Mouse (Mus musculus): ENCODE measurements around the gene Syt7. TPM values are rescaled to one million over a fixed set of nuclear protein-coding genes. Genes with fewer than 3 reads are reported as not detected.

Syt7 gene
- polyA plus RNA-seq (2015; fragmentation: Nextera tagmentation; extraction: Ambion mirVana): 0.96 and 1.6 TPM in 2 replicates

GRCm38 (mm10) chr19:10388615-10389313 lies at the start of gene Syt7:
Gene Syt7 (plus strand): TSS chr19:10389090.
- H3K36me3 ChIP-seq (ENCODE audit: insufficient read depth, low read length): no peaks in the 10 kb centered on the region
- no peak within 1 kb of the TSS for H3K27ac ChIP-seq (ENCODE audit: low read length)
- peaks cover 17% of the 10 kb centered on the region for H3K27me3 ChIP-seq (ENCODE audit: insufficient read depth, low read length)
- H3K4me3 ChIP-seq (ENCODE audit: low read length): peak within 1 kb of the TSS; percentile 58
- no peaks in the 10 kb centered on the region for H3K9me3 ChIP-seq (ENCODE audit: low read length)
- peak within 1 kb of the TSS; percentile 91 for H3K4me2 ChIP-seq (replicated peaks; ENCODE audit: low read depth, low read length)
- under 1% methylated on average over 56 of the region's 78 CpGs for WGBS
- peaks cover 8% of the 10 kb centered on the region for H3K4me1 ChIP-seq (ENCODE audit: insufficient read depth, low read length)
- H3K9ac ChIP-seq (replicated peaks; ENCODE audit: low read length): peak within 1 kb of the TSS; percentile 74
- ATAC-seq (ENCODE audit: low FRiP score, low TSS enrichment): peak; percentile 86

GRCm38 (mm10) chr19:10339271-10339670 lies 49.6 kb upstream of the Syt7 start:
- Histone ChIP-seq H3K4me2 (replicated peaks; ENCODE audit: low read depth, low read length) (no peak overlapping the region), H3K36me3 (ENCODE audit: insufficient read depth, low read length) (no peaks in the 10 kb centered on the region), H3K27ac (ENCODE audit: low read length) (no peak overlapping the region), H3K9ac (replicated peaks; ENCODE audit: low read length) (no peak overlapping the region), H3K9me3 (ENCODE audit: low read length) (no peaks in the 10 kb centered on the region), H3K4me1 (ENCODE audit: insufficient read depth, low read length) (no peaks in the 10 kb centered on the region), H3K4me3 (ENCODE audit: low read length) (no peak overlapping the region), H3K27me3 (ENCODE audit: insufficient read depth, low read length) (peaks cover 13% of the 10 kb centered on the region)
- no peak for ATAC-seq (ENCODE audit: low FRiP score, low TSS enrichment)
- WGBS: 30% methylated on average over 5 of the region's 5 CpGs

GRCm38 (mm10) chr19:10340661-10341060 lies 48.2 kb upstream of the Syt7 start:
- 32% methylated on average over 5 of the region's 5 CpGs for WGBS
- no peaks in the 10 kb centered on the region for H3K36me3 ChIP-seq (ENCODE audit: insufficient read depth, low read length)
- no peaks in the 10 kb centered on the region for H3K4me1 ChIP-seq (ENCODE audit: insufficient read depth, low read length)
- no peak overlapping the region for H3K4me3 ChIP-seq (ENCODE audit: low read length)
- H3K27ac ChIP-seq (ENCODE audit: low read length): no peak overlapping the region
- ATAC-seq (ENCODE audit: low FRiP score, low TSS enrichment): no peak
- H3K27me3 ChIP-seq (ENCODE audit: insufficient read depth, low read length): peaks cover 13% of the 10 kb centered on the region
- H3K9me3 ChIP-seq (ENCODE audit: low read length): no peaks in the 10 kb centered on the region
- H3K4me2 ChIP-seq (replicated peaks; ENCODE audit: low read depth, low read length): no peak overlapping the region
- H3K9ac ChIP-seq (replicated peaks; ENCODE audit: low read length): no peak overlapping the region

GRCm38 (mm10) chr19:10341152-10341551 lies 47.7 kb upstream of the Syt7 start:
- ATAC-seq (ENCODE audit: low FRiP score, low TSS enrichment): no peak
- WGBS: 18% methylated on average over 11 of the region's 11 CpGs
- no peaks in the 10 kb centered on the region for H3K9me3 ChIP-seq (ENCODE audit: low read length)

GRCm38 (mm10) chr19:10341817-10342439 lies 47.0 kb upstream of the Syt7 start:
- Histone ChIP-seq H3K9ac (replicated peaks; ENCODE audit: low read length) (no peak overlapping the region), H3K4me3 (ENCODE audit: low read length) (no peak overlapping the region), H3K4me1 (ENCODE audit: insufficient read depth, low read length) (no peaks in the 10 kb centered on the region), H3K36me3 (ENCODE audit: insufficient read depth, low read length) (no peaks in the 10 kb centered on the region), H3K27me3 (ENCODE audit: insufficient read depth, low read length) (peaks cover 13% of the 10 kb centered on the region), H3K9me3 (ENCODE audit: low read length) (no peaks in the 10 kb centered on the region), H3K4me2 (replicated peaks; ENCODE audit: low read depth, low read length) (no peak overlapping the region), H3K27ac (ENCODE audit: low read length) (no peak overlapping the region)
- no peak for ATAC-seq (ENCODE audit: low FRiP score, low TSS enrichment)
- 55% methylated on average over 12 of the region's 12 CpGs for WGBS

More at GRCm38 (mm10) chr19:10341152-10341551, 47.7 kb upstream of the Syt7 start:
- Histone ChIP-seq H3K4me1 (ENCODE audit: insufficient read depth, low read length) (no peaks in the 10 kb centered on the region), H3K9ac (replicated peaks; ENCODE audit: low read length) (no peak overlapping the region), H3K36me3 (ENCODE audit: insufficient read depth, low read length) (no peaks in the 10 kb centered on the region), H3K4me2 (replicated peaks; ENCODE audit: low read depth, low read length) (no peak overlapping the region), H3K27me3 (ENCODE audit: insufficient read depth, low read length) (peaks cover 13% of the 10 kb centered on the region), H3K4me3 (ENCODE audit: low read length) (no peak overlapping the region), H3K27ac (ENCODE audit: low read length) (no peak overlapping the region)

GRCm38 (mm10) chr19:10343866-10344265 lies 45.0 kb upstream of the Syt7 start:
- Histone ChIP-seq H3K4me2 (replicated peaks; ENCODE audit: low read depth, low read length) (no peak overlapping the region), H3K9me3 (ENCODE audit: low read length) (no peaks in the 10 kb centered on the region), H3K4me1 (ENCODE audit: insufficient read depth, low read length) (no peaks in the 10 kb centered on the region), H3K27ac (ENCODE audit: low read length) (no peak overlapping the region), H3K27me3 (ENCODE audit: insufficient read depth, low read length) (peaks cover 9% of the 10 kb centered on the region), H3K36me3 (ENCODE audit: insufficient read depth, low read length) (no peaks in the 10 kb centered on the region), H3K9ac (replicated peaks; ENCODE audit: low read length) (no peak overlapping the region), H3K4me3 (ENCODE audit: low read length) (no peak overlapping the region)
- 53% methylated on average over 10 of the region's 10 CpGs for WGBS
- no peak for ATAC-seq (ENCODE audit: low FRiP score, low TSS enrichment)

GRCm38 (mm10) chr19:10345696-10346095 lies 43.2 kb upstream of the Syt7 start:
- WGBS: 46% methylated on average over 12 of the region's 12 CpGs
- Histone ChIP-seq H3K4me1 (ENCODE audit: insufficient read depth, low read length) (no peaks in the 10 kb centered on the region), H3K4me3 (ENCODE audit: low read length) (no peak overlapping the region), H3K9me3 (ENCODE audit: low read length) (no peaks in the 10 kb centered on the region), H3K36me3 (ENCODE audit: insufficient read depth, low read length) (no peaks in the 10 kb centered on the region), H3K27ac (ENCODE audit: low read length) (no peak overlapping the region), H3K9ac (replicated peaks; ENCODE audit: low read length) (no peak overlapping the region), H3K4me2 (replicated peaks; ENCODE audit: low read depth, low read length) (no peak overlapping the region), H3K27me3 (ENCODE audit: insufficient read depth, low read length) (no peaks in the 10 kb centered on the region)
- 0 out of 2 replicates have a peak, but pooled peaks have one; percentile 43 for ATAC-seq (ENCODE audit: low FRiP score, low TSS enrichment)

GRCm38 (mm10) chr19:10347628-10348273 lies 41.1 kb upstream of the Syt7 start:
- no peaks in the 10 kb centered on the region for H3K4me1 ChIP-seq (ENCODE audit: insufficient read depth, low read length)
- ATAC-seq (ENCODE audit: low FRiP score, low TSS enrichment): no peak
- WGBS: 72% methylated on average over 5 of the region's 5 CpGs
- no peak overlapping the region for H3K4me2 ChIP-seq (replicated peaks; ENCODE audit: low read depth, low read length)
- H3K36me3 ChIP-seq (ENCODE audit: insufficient read depth, low read length): no peaks in the 10 kb centered on the region
- no peak overlapping the region for H3K4me3 ChIP-seq (ENCODE audit: low read length)
- no peaks in the 10 kb centered on the region for H3K27me3 ChIP-seq (ENCODE audit: insufficient read depth, low read length)
- H3K9ac ChIP-seq (replicated peaks; ENCODE audit: low read length): no peak overlapping the region
- H3K27ac ChIP-seq (ENCODE audit: low read length): no peak overlapping the region
- H3K9me3 ChIP-seq (ENCODE audit: low read length): no peaks in the 10 kb centered on the region

GRCm38 (mm10) chr19:10352218-10352617 lies 36.7 kb upstream of the Syt7 start:
- Histone ChIP-seq H3K9ac (replicated peaks; ENCODE audit: low read length) (no peak overlapping the region), H3K4me3 (ENCODE audit: low read length) (no peak overlapping the region), H3K4me2 (replicated peaks; ENCODE audit: low read depth, low read length) (no peak overlapping the region), H3K9me3 (ENCODE audit: low read length) (no peaks in the 10 kb centered on the region), H3K27me3 (ENCODE audit: insufficient read depth, low read length) (no peaks in the 10 kb centered on the region), H3K36me3 (ENCODE audit: insufficient read depth, low read length) (no peaks in the 10 kb centered on the region), H3K27ac (ENCODE audit: low read length) (no peak overlapping the region), H3K4me1 (ENCODE audit: insufficient read depth, low read length) (0 out of 2 replicates have a peak, but pooled peaks cover 5% of the 10 kb centered on the region)
- ATAC-seq (ENCODE audit: low FRiP score, low TSS enrichment): no peak
- WGBS: 90% methylated on average over 7 of the region's 7 CpGs

- no peak overlapping the region for H3K4me3 ChIP-seq (ENCODE audit: low read length)
- H3K4me1 ChIP-seq (ENCODE audit: insufficient read depth, low read length): 0 out of 2 replicates have a peak, but pooled peaks cover 5% of the 10 kb centered on the region
- H3K9me3 ChIP-seq (ENCODE audit: low read length): no peaks in the 10 kb centered on the region
- H3K4me2 ChIP-seq (replicated peaks; ENCODE audit: low read depth, low read length): no peak overlapping the region
- no peaks in the 10 kb centered on the region for H3K36me3 ChIP-seq (ENCODE audit: insufficient read depth, low read length)
- H3K27me3 ChIP-seq (ENCODE audit: insufficient read depth, low read length): peaks cover 9% of the 10 kb centered on the region
- 69% methylated on average over 2 of the region's 2 CpGs for WGBS
- H3K9ac ChIP-seq (replicated peaks; ENCODE audit: low read length): no peak overlapping the region
- no peak for ATAC-seq (ENCODE audit: low FRiP score, low TSS enrichment)
- H3K27ac ChIP-seq (ENCODE audit: low read length): no peak overlapping the region
Observed at GRCm38 (mm10) chr19:10354830-10355229, 34.1 kb upstream of the Syt7 start.

All from kidney, embryonic 16.5 days (tissue).